Comparison of ENCODE assay signal across 8 mouse cellular contexts in genomic region chr1:132391580-132392022, GRCm38 (mm10). TPM values are rescaled to one million over a fixed set of nuclear protein-coding genes. Genes with fewer than 3 reads are reported as not detected.
DNase-seq lines count a peak whose midpoint lies in the region; ATAC-seq and TF ChIP-seq lines count a peak whose summit lies in the region.

No protein-coding gene starts in this region.

- peak; percentile 29 for DNase-seq in thymus, adult 2 months
- DNase-seq in thymus, adult 18-20 months = no peak
- DNase-seq in embryonic facial prominence, embryonic 10.5 days (ENCODE audit: low spot score) = peak; percentile 89
- peak; percentile 80 to 84 for DNase-seq in heart, adult 9 months (ENCODE audit: low spot score in 2 of 2)
- DNase-seq in stomach, postnatal 0 days (ENCODE audit: low spot score) = peak; percentile 64

- TF ChIP-seq POLR2A in thymus, adult 2 months (IDR thresholded peaks at IDR 0.05; ENCODE audit: control insufficient read depth, extremely low read depth, insufficient read depth, low read length, poor library complexity) = no peak

- 3% methylated on average over 45 of the region's 54 CpGs for WGBS in thymus, adult 2 months
- WGBS in embryonic facial prominence, embryonic 10.5 days = under 1% methylated on average over 54 of the region's 54 CpGs
- WGBS in kidney, embryonic 16.5 days = under 1% methylated on average over 33 of the region's 54 CpGs
- WGBS in liver, embryonic 15.5 days (ENCODE audit: insufficient replicate concordance) = 1% methylated on average over 52 of the region's 54 CpGs
- WGBS in neural tube, embryonic 13.5 days = 1% methylated on average over 47 of the region's 54 CpGs
- WGBS in stomach, postnatal 0 days = 2% methylated on average over 21 of the region's 54 CpGs

- H3K27me3 ChIP-seq in thymus, adult 2 months (ENCODE audit: control insufficient read depth, insufficient read depth, low read length) = no peaks in the 10 kb centered on the region; the same call in 1 of the 2 replicates
- peaks cover 9% of the 10 kb centered on the region for H3K27me3 ChIP-seq in embryonic facial prominence, embryonic 10.5 days (replicated peaks; ENCODE audit: low read depth, poor library complexity, severe bottlenecking)
- H3K27me3 ChIP-seq in kidney, embryonic 16.5 days (ENCODE audit: insufficient read depth, low read length) = no peaks in the 10 kb centered on the region
- peaks cover 36% of the 10 kb centered on the region for H3K27me3 ChIP-seq in liver, embryonic 15.5 days
- H3K27me3 ChIP-seq in neural tube, embryonic 13.5 days = no peaks in the 10 kb centered on the region
- no peaks in the 10 kb centered on the region for H3K27me3 ChIP-seq in stomach, postnatal 0 days (ENCODE audit: control insufficient read depth, insufficient read depth, low read length)

- peak; percentile 96 for ATAC-seq in kidney, embryonic 16.5 days (ENCODE audit: low FRiP score, low TSS enrichment)
- ATAC-seq in liver, embryonic 15.5 days (ENCODE audit: insufficient read depth) = peak; percentile 80
- ATAC-seq in neural tube, embryonic 13.5 days (ENCODE audit: low read depth) = peak; percentile 94
- ATAC-seq in stomach, postnatal 0 days (ENCODE audit: low FRiP score, low TSS enrichment) = peak; percentile 92

- no peaks in the 10 kb centered on the region for H3K36me3 ChIP-seq in thymus, adult 2 months (ENCODE audit: control insufficient read depth, insufficient read depth, low read length)
- H3K36me3 ChIP-seq in embryonic facial prominence, embryonic 10.5 days (replicated peaks) = no peaks in the 10 kb centered on the region; the same call in 1 of the 2 replicates
- H3K36me3 ChIP-seq in kidney, embryonic 16.5 days (ENCODE audit: insufficient read depth, low read length) = no peaks in the 10 kb centered on the region
- H3K36me3 ChIP-seq in liver, embryonic 15.5 days (replicated peaks) = peaks cover 5% of the 10 kb centered on the region
- no peaks in the 10 kb centered on the region for H3K36me3 ChIP-seq in neural tube, embryonic 13.5 days
- H3K36me3 ChIP-seq in stomach, postnatal 0 days (ENCODE audit: control insufficient read depth, insufficient read depth, low read length) = no peaks in the 10 kb centered on the region

- no peaks in the 10 kb centered on the region for H3K9me3 ChIP-seq in embryonic facial prominence, embryonic 10.5 days
- H3K9me3 ChIP-seq in kidney, embryonic 16.5 days (ENCODE audit: low read length) = no peaks in the 10 kb centered on the region
- H3K9me3 ChIP-seq in liver, embryonic 15.5 days (replicated peaks) = no peaks in the 10 kb centered on the region
- H3K9me3 ChIP-seq in neural tube, embryonic 13.5 days = no peaks in the 10 kb centered on the region
- no peaks in the 10 kb centered on the region for H3K9me3 ChIP-seq in stomach, postnatal 0 days (ENCODE audit: control insufficient read depth, low read length)

- H3K4me2 ChIP-seq in kidney, embryonic 16.5 days (replicated peaks; ENCODE audit: low read depth, low read length) = peak overlapping the region; percentile 88
- peak overlapping the region; percentile 94 for H3K4me2 ChIP-seq in liver, embryonic 15.5 days
- peak overlapping the region; percentile 91 for H3K4me2 ChIP-seq in neural tube, embryonic 13.5 days
- peak overlapping the region; percentile 86 for H3K4me2 ChIP-seq in stomach, postnatal 0 days (replicated peaks; ENCODE audit: low read depth)

- H3K4me3 ChIP-seq in thymus, adult 2 months (ENCODE audit: control insufficient read depth, insufficient read depth, low read length) = peak overlapping the region; percentile 43
- H3K4me3 ChIP-seq in embryonic facial prominence, embryonic 10.5 days = peak overlapping the region; percentile 84
- H3K4me3 ChIP-seq in kidney, embryonic 16.5 days (ENCODE audit: low read length) = peak overlapping the region; percentile 78
- H3K4me3 ChIP-seq in liver, embryonic 15.5 days (replicated peaks) = peak overlapping the region; percentile 72
- peak overlapping the region; percentile 78 for H3K4me3 ChIP-seq in neural tube, embryonic 13.5 days
- H3K4me3 ChIP-seq in stomach, postnatal 0 days (ENCODE audit: low read depth, low read length) = peak overlapping the region; percentile 60

- peaks cover 11% of the 10 kb centered on the region; the same call in 1 of the 2 replicates for H3K4me1 ChIP-seq in thymus, adult 2 months (replicated peaks; ENCODE audit: control insufficient read depth, insufficient read depth, low read length)
- peaks cover 49% of the 10 kb centered on the region for H3K4me1 ChIP-seq in embryonic facial prominence, embryonic 10.5 days
- peaks cover 27% of the 10 kb centered on the region for H3K4me1 ChIP-seq in kidney, embryonic 16.5 days (ENCODE audit: insufficient read depth, low read length)
- H3K4me1 ChIP-seq in liver, embryonic 15.5 days (replicated peaks) = peaks cover 33% of the 10 kb centered on the region
- H3K4me1 ChIP-seq in neural tube, embryonic 13.5 days (replicated peaks) = peaks cover 47% of the 10 kb centered on the region
- 0 out of 2 replicates have a peak, but pooled peaks cover 3% of the 10 kb centered on the region for H3K4me1 ChIP-seq in stomach, postnatal 0 days (replicated peaks; ENCODE audit: control insufficient read depth, insufficient read depth)

- peak overlapping the region; percentile 83 for H3K9ac ChIP-seq in kidney, embryonic 16.5 days (replicated peaks; ENCODE audit: low read length)
- peak overlapping the region; percentile 86 for H3K9ac ChIP-seq in liver, embryonic 15.5 days
- peak overlapping the region; percentile 96 for H3K9ac ChIP-seq in neural tube, embryonic 13.5 days
- H3K9ac ChIP-seq in stomach, postnatal 0 days (ENCODE audit: low read length) = peak overlapping the region; percentile 78

- no peak overlapping the region for H3K27ac ChIP-seq in thymus, adult 2 months (ENCODE audit: control insufficient read depth, insufficient read depth, low read length)
- H3K27ac ChIP-seq in embryonic facial prominence, embryonic 10.5 days (replicated peaks) = peak overlapping the region; percentile 95
- peak overlapping the region; percentile 29; the same call in 1 of the 2 replicates for H3K27ac ChIP-seq in kidney, embryonic 16.5 days (ENCODE audit: low read length)
- peak overlapping the region; percentile 90 for H3K27ac ChIP-seq in liver, embryonic 15.5 days (replicated peaks)
- peak overlapping the region; percentile 94 for H3K27ac ChIP-seq in neural tube, embryonic 13.5 days (replicated peaks)
- peak overlapping the region; percentile 71 for H3K27ac ChIP-seq in stomach, postnatal 0 days (replicated peaks)

- no peak for TF ChIP-seq EP300 in stomach, postnatal 0 days (optimal IDR thresholded peaks at IDR 0.05)

- no peak for TF ChIP-seq CTCF in thymus, adult 2 months (IDR thresholded peaks at IDR 0.05; ENCODE audit: borderline replicate concordance, control insufficient read depth, extremely low read depth, insufficient read depth, low read length, poor library complexity)
- no peak for TF ChIP-seq CTCF in stomach, postnatal 0 days (IDR thresholded peaks at IDR 0.05; ENCODE audit: low read depth)

RNA-seq across cellular contexts. Expression of gene Tmcc2, which starts 0.5 kb away (rescaled TPM):
- polyA plus RNA-seq in thymus, adult 2 months (2012; rRNA removed) = 4.1 and 5.3 TPM in 2 replicates
- polyA plus RNA-seq in embryonic facial prominence, embryonic 10.5 days (2016; fragmentation: Nextera tagmentation; extraction: Ambion mirVana) = 10.2 and 11.7 TPM in 2 replicates
- polyA plus RNA-seq in kidney, embryonic 16.5 days (2015; fragmentation: Nextera tagmentation; extraction: Ambion mirVana) = 8.3 and 8.6 TPM in 2 replicates
- polyA plus RNA-seq in liver, embryonic 15.5 days (2015; fragmentation: Nextera tagmentation; extraction: Ambion mirVana) = 598 and 710 TPM in 2 replicates
- 32.2 and 33.9 TPM in 2 replicates for polyA plus RNA-seq in neural tube, embryonic 13.5 days (2015; fragmentation: Nextera tagmentation; extraction: Ambion mirVana)
- 2.4 and 2.6 TPM in 2 replicates for polyA plus RNA-seq in stomach, postnatal 0 days (2015; fragmentation: Nextera tagmentation; extraction: Ambion mirVana)

RNA-seq across cellular contexts. Expression of gene Dstyk, which starts 25.8 kb away (rescaled TPM):
- 6.3 and 6.8 TPM in 2 replicates for polyA plus RNA-seq in thymus, adult 2 months (2012; rRNA removed)
- 13.2 and 13.5 TPM in 2 replicates for polyA plus RNA-seq in embryonic facial prominence, embryonic 10.5 days (2016; fragmentation: Nextera tagmentation; extraction: Ambion mirVana)
- polyA plus RNA-seq in kidney, embryonic 16.5 days (2015; fragmentation: Nextera tagmentation; extraction: Ambion mirVana) = 16.9 and 18.6 TPM in 2 replicates
- polyA plus RNA-seq in liver, embryonic 15.5 days (2015; fragmentation: Nextera tagmentation; extraction: Ambion mirVana) = 4.5 and 5.3 TPM in 2 replicates
- polyA plus RNA-seq in neural tube, embryonic 13.5 days (2015; fragmentation: Nextera tagmentation; extraction: Ambion mirVana) = 9.2 and 9.8 TPM in 2 replicates
- 5.2 and 5.5 TPM in 2 replicates for polyA plus RNA-seq in stomach, postnatal 0 days (2015; fragmentation: Nextera tagmentation; extraction: Ambion mirVana)

Comparison
In these comparisons a context has a peak if more than half of its experiments do, and no peak if none do; other contexts are left out.
1. DNase-seq: peak in thymus, adult 2 months (single experiment), embryonic facial prominence, embryonic 10.5 days (single experiment), heart, adult 9 months (2 of 2) and stomach, postnatal 0 days (single experiment); none in thymus, adult 18-20 months (0 of 2).
2. RNA of gene Tmcc2, which starts 0.5 kb away (polyA plus RNA-seq): 598 to 710 TPM in liver, embryonic 15.5 days; 32.2 to 33.9 TPM in neural tube, embryonic 13.5 days, 10.2 to 11.7 TPM in embryonic facial prominence, embryonic 10.5 days, 8.3 to 8.6 TPM in kidney, embryonic 16.5 days, 4.1 to 5.3 TPM in thymus, adult 2 months and 2.4 to 2.6 TPM in stomach, postnatal 0 days; every median in the first group is over 10 times any median in the second.
3. Peak in every context shown above with its lines, with median percentiles within 50 percentile points of each other: H3K4me3 ChIP-seq, ATAC-seq, H3K4me2 ChIP-seq and H3K9ac ChIP-seq.